17 mouse cellular contexts compared by ENCODE assay signal in genomic region chr4:125777126-125777525, GRCm38 (mm10).
"Had no signal": no experiment of that assay in that cellular context is flagged by ENCODE, and none has a peak within 500 bp of the region (broad histone marks: within the 10 kb centered on the region; RNA-seq: fewer than 3 reads in every experiment).

No protein-coding gene starts in this region.

- ATAC-seq: lung, postnatal 0 days had no signal

- H3K9me3 ChIP-seq: liver, embryonic 13.5 days had no signal

- H3K4me1 ChIP-seq: liver, embryonic 13.5 days had no signal

- DNase-seq: kidney, postnatal 25 days; layer of hippocampus, postnatal 36 days; liver, embryonic 13.5 days; lung, embryonic 14.5 days; midbrain, embryonic 14.5 days; right cerebral cortex, adult 18-20 months; right cerebral cortex, postnatal 14 days; right cerebral cortex, postnatal 4 days; thymus, adult 2 months; thymus, postnatal 14 days; thymus, postnatal 4 days had no signal

- H3K4me3 ChIP-seq: layer of hippocampus, adult 2 months; left cerebral cortex, adult 2 months; liver, embryonic 13.5 days had no signal

- H3K27ac ChIP-seq: kidney, postnatal 0 days; layer of hippocampus, adult 2 months; left cerebral cortex, adult 2 months; liver, embryonic 13.5 days; macrophage; stomach, postnatal 0 days had no signal

- H3K36me3 ChIP-seq: liver, embryonic 13.5 days had no signal

- H3K9ac ChIP-seq: liver, embryonic 13.5 days; lung, embryonic 14.5 days had no signal

- H3K4me2 ChIP-seq: liver, embryonic 13.5 days; lung, embryonic 14.5 days had no signal
